Mouse (Mus musculus) lung, embryonic 16.5 days (tissue): Measurements from ENCODE around the gene Srp9. TPM values are rescaled to one million over a fixed set of nuclear protein-coding genes. Genes with fewer than 3 reads are reported as not detected.
A peak's percentile ranks its signal among the peaks of the same experiment; 100 is the strongest.
"Not testable (repeated sequence)": the region's sequence is repeated elsewhere in the genome, so short reads cannot be mapped to it uniquely, and the experiment has no call there.

Source experiments
- ATAC-seq: fragments of 200-750 bp; cut with Nextera tagmentation; 2 replicates; pipeline ENCODE4 v1.8.0; 2017; ENCODE audit warnings: low read depth, mild to moderate bottlenecking, moderate library complexity
- H3K27ac ChIP-seq: fragments of 300-500 bp; sonication (generic); 2 replicates; pipeline ENCODE4 v1.5.1; 2014; ENCODE audit warnings: mild to moderate bottlenecking, control low read depth, low read length
- H3K27me3 ChIP-seq: fragments of 300-500 bp; sonication (generic); 2 replicates; pipeline ENCODE4 v1.6.1; 2014; ENCODE audit warnings: low read depth, low read length, mixed read lengths; ENCODE audit not compliant: control insufficient read depth, insufficient read depth
- H3K36me3 ChIP-seq: fragments of 300-500 bp; sonication (generic); 2 replicates; pipeline ENCODE4 v1.6.1; 2014; ENCODE audit warnings: low read length; ENCODE audit not compliant: control insufficient read depth, insufficient read depth
- H3K4me1 ChIP-seq: fragments of 300-500 bp; sonication (generic); replicated peaks from 2 replicates; pipeline ENCODE4 v1.6.1; 2014; ENCODE audit warnings: low read length, mixed read lengths; ENCODE audit not compliant: control insufficient read depth, insufficient read depth
- H3K4me2 ChIP-seq: fragments of 300-500 bp; sonication (generic); 2 replicates; pipeline ENCODE4 v1.6.1; 2014; ENCODE audit warnings: low read depth, low read length, control low read depth
- H3K4me3 ChIP-seq: fragments of 300-500 bp; sonication (generic); 2 replicates; pipeline ENCODE4 v1.5.1; 2014; ENCODE audit warnings: mild to moderate bottlenecking, low read length, control low read depth
- H3K9ac ChIP-seq: fragments of 300-500 bp; sonication (generic); 2 replicates; pipeline ENCODE4 v1.6.1; 2014; ENCODE audit warnings: low read length, control low read depth
- H3K9me3 ChIP-seq: fragments of 300-500 bp; sonication (generic); 2 replicates; pipeline ENCODE4 v1.6.1; 2016; ENCODE audit warnings: low read length; ENCODE audit not compliant: control insufficient read depth
- WGBS: fragments of 180-500 bp; shearing (Covaris S2); extraction: QIAGEN DNeasy Blood & Tissue Kit; methylation state at CpG from one replicate; pipeline ENCODE4 v1.1.7; 2014; 5-methylcytosine and 5-hydroxymethylcytosine counted together
- polyA plus RNA-seq: library from polyadenylated mRNA; unstranded; fragments of >200 nt; fragmentation: Nextera tagmentation; extraction: Ambion mirVana; gene quantifications from 2 replicates; pipeline ENCODE4 v1.2.1, GENCODE M21; 2015

The Srp9 gene
- polyA plus RNA-seq, 1 experiment from 2014 or later, result 141 TPM

DNA sequence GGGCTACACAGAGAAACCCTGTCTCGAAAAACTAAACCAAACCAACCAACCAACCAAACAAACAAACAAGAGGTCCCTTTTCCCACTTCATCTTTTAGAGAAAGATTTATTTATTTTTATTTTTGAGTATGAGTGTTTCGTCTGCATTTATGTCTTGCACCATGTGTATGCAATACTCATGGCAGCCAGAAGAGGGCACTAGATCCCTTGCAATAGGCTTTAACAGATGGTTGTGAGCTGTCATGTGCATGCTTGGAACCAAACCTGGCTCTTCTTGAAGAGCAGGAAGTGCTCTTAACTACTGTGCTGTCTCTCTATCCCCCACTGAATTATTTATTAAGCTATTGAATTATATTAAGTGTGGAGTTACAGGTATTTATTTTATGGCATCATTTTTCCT lies 25.4 kb downstream of the Srp9 start:
- Histone ChIP-seq H3K4me2 (no peak overlapping the region), H3K4me1 (no peaks in the 10 kb centered on the region), H3K4me3 (no peak overlapping the region), H3K9me3 (no peaks in the 10 kb centered on the region), H3K27me3 (no peaks in the 10 kb centered on the region), H3K9ac (no peak overlapping the region), H3K36me3 (no peaks in the 10 kb centered on the region), H3K27ac (no peak overlapping the region)
- 78% methylated on average over 2 of the region's 2 CpGs for WGBS
- no peak for ATAC-seq

DNA sequence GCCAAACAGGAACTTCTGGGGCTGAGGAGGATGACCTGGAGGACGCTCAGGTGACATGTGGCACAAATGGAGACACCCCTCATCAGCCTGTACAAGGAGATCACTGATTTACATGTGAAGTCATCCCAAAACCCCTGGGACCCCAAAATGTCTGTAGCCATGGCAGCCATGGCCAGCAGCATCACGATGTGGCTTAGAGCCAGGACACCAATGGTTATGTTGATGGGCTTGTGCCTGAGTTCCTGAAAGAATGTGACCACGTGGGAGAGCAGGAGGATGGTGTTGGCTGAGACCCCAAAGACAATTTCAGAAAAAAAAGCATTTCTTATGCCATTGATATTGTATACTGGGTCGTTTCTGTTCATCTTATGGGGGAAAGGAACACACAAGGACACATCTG lies 33.2 kb downstream of the Srp9 start:
- no peaks in the 10 kb centered on the region for H3K36me3 ChIP-seq
- no peaks in the 10 kb centered on the region for H3K9me3 ChIP-seq
- 56% methylated on average over 4 of the region's 4 CpGs for WGBS
- no peak for ATAC-seq
- no peak overlapping the region for H3K4me2 ChIP-seq
- no peak overlapping the region for H3K9ac ChIP-seq
- H3K4me3 ChIP-seq, result no peak overlapping the region
- H3K27me3 ChIP-seq, result no peaks in the 10 kb centered on the region
- H3K27ac ChIP-seq, result no peak overlapping the region
- H3K4me1 ChIP-seq, result no peaks in the 10 kb centered on the region; the same call in 1 of the 2 replicates

DNA sequence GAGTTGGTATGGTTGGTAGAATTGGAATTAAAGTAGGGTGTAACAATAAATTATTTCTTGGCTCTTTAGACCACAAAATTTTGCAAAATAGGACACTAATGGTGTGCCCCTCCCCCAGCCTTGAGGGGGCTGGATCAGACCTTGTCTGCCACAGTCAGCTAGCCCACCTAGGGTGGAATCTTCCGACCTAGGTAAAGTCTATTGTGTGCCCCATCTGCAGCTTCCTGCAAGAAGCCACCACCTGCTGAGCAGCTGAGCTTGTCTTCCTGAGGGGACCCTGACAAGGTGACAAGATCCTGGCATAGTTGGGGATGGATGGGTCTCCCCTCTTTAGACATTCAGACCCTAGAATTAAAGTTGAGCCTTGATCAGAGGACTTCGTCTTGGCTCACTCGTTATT lies 35.0 kb downstream of the Srp9 start:
- Histone ChIP-seq H3K27ac (no peak overlapping the region), H3K4me2 (no peak overlapping the region), H3K27me3 (no peaks in the 10 kb centered on the region), H3K4me1 (peaks cover 2% of the 10 kb centered on the region; the same call in 1 of the 2 replicates), H3K9ac (no peak overlapping the region), H3K36me3 (no peaks in the 10 kb centered on the region), H3K4me3 (no peak overlapping the region), H3K9me3 (no peaks in the 10 kb centered on the region)
- no peak for ATAC-seq
- 73% methylated on average over 3 of the region's 3 CpGs for WGBS

DNA sequence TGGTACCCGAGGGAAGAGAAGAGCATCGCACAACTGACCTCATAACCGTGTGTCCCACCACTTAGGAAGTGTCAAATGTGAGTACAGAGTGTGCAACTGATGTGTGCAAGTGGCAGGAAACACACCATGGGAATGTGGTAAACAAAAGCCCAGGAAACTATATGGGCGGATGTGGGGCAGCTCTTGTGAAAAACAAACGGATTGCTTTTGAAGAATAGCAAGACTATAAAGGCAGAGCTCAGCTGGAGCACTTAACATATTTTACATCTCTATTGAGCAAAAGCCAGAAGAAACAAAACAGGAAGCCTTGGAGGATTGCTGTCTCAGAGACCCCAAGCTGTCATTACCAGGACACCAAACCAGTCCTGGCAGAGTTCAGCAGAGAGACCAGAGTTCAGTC lies 38.4 kb downstream of the Srp9 start:
- H3K4me3 ChIP-seq, result no peak overlapping the region
- no peaks in the 10 kb centered on the region for H3K27me3 ChIP-seq
- H3K36me3 ChIP-seq, result no peaks in the 10 kb centered on the region
- peaks cover 2% of the 10 kb centered on the region; the same call in 1 of the 2 replicates for H3K4me1 ChIP-seq
- H3K9me3 ChIP-seq, result no peaks in the 10 kb centered on the region
- H3K4me2 ChIP-seq, result no peak overlapping the region
- H3K9ac ChIP-seq, result no peak overlapping the region; the same call in 1 of the 2 replicates
- H3K27ac ChIP-seq, result no peak overlapping the region
- 26% methylated on average over 5 of the region's 5 CpGs for WGBS
- ATAC-seq, result peak; percentile 36; the same call in 1 of the 2 replicates

DNA sequence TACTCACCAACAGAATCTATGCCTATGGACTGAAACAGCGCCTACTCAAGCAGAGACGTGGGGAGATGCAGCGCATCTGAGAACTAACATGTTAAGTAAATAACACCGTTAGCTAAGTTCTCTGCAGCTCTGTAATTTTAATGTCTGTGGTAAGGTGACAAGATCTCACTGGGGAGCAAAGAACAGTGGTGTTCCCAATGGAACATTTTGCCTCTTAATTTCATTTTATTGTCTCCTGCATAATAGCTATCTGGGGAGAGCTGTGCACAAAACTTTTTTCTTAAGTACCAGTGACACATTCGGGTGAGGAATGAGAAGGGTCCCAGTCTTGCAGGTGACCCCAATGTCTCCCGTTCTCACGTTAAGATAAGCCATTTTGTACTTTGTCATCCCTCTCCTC lies 39.8 kb downstream of the Srp9 start, which contains the start of gene Vmn1r1:
Gene Vmn1r1, minus strand, starts transcription at position 101 of the 400 bp plus-strand sequence.
- Histone ChIP-seq H3K4me3 (no peak within 1 kb of the TSS), H3K9me3 (no peaks in the 10 kb centered on the region), H3K9ac (no peak within 1 kb of the TSS), H3K27ac (no peak within 1 kb of the TSS), H3K36me3 (no peaks in the 10 kb centered on the region), H3K27me3 (no peaks in the 10 kb centered on the region), H3K4me1 (peaks cover 2% of the 10 kb centered on the region; the same call in 1 of the 2 replicates), H3K4me2 (no peak within 1 kb of the TSS)
- WGBS, result 70% methylated on average over 7 of the region's 7 CpGs
- ATAC-seq, result no peak

DNA sequence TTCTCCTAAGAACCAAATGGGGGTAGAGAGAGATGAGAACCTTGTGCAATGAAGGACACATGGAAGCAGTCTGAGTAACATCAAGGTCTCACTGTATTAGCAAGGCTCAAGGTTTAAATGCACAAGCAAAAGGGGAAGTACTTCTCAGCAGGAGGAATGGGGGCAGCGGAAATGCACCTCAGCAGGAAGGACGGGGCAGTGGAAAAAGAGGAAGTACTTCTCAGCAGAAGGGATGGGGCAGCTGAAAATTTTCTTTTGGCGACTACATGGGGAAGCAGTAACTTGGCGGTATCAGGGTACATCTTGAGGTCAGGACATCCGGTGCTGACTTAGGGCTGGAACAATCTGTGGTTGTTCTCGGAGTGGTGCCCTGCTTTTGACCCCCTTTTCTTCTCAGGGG lies 45.7 kb downstream of the Srp9 start:
- H3K9ac ChIP-seq, H3K27me3 ChIP-seq, H3K27ac ChIP-seq, H3K4me2 ChIP-seq, ATAC-seq, H3K36me3 ChIP-seq, H3K4me3 ChIP-seq, H3K4me1 ChIP-seq, H3K9me3 ChIP-seq: not testable (repeated sequence)
- WGBS, result 81% methylated on average over 6 of the region's 6 CpGs

DNA sequence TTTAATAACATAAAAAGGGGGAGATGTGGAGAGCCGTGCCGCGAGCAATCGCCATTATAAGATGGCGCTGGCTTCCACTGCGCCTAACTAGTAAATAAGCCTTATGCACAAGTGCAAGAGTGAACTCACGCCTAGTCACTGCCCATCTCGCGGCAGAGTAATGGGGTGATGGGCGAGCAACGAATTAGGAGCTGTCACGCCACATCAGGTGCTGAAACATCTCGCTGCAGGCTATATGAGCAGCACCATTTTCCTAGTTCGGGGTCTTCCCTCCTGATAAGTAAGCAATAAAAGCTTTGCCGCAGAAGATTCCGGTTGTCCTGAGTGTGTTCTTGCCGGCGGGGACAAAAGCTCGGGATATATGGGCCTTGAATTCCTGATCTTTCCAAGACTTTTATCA lies 52.4 kb downstream of the Srp9 start:
- not testable (repeated sequence) for ATAC-seq, H3K27ac ChIP-seq, H3K4me2 ChIP-seq, H3K27me3 ChIP-seq, H3K36me3 ChIP-seq, H3K4me3 ChIP-seq, H3K4me1 ChIP-seq, H3K9ac ChIP-seq, H3K9me3 ChIP-seq
- 90% methylated on average over 19 of the region's 19 CpGs for WGBS

DNA sequence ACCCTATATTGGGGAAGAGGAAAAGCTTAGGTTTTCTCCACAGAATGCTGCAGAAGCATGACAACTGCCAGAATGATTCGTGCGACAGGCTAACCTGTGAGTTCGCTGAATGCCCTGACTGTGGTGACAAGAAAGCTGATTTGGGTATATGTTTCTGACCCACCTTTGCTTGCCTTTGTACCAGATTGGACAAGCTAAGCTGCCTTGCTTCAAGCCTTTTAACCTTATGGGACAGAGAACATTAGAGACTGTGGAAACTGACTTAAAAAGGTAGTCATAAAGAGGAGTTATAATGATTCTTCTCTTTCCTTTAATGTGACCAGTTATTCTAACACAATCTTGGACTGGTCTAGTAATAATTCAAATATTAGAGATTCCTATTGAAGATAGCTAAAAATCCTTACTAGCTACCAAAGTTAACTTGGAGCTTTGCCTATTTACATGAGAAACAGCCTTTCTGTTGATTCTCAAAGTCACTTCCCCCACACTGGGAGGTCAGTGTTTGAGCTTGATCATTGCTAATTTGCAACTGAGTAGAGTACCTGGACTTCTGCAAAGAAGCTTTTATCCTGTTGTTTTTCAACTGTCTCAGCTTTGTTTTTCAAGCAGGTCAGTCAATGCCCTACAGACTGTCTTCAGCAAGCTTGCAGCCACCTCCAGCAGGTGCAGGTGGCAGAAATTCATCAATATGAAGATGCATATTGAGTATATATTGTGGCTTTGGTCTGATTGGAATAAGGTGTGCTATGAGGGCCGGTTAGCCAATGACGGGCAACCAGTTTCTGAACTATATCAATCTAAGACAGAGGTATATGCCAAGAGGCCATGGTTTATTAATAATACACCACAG lies 57.1 kb downstream of the Srp9 start:
- no peak overlapping the region for H3K4me3 ChIP-seq
- no peaks in the 10 kb centered on the region for H3K36me3 ChIP-seq
- H3K9me3 ChIP-seq, result no peaks in the 10 kb centered on the region
- no peak overlapping the region for H3K4me2 ChIP-seq
- no peak overlapping the region for H3K9ac ChIP-seq
- no peaks in the 10 kb centered on the region for H3K27me3 ChIP-seq
- no peak for ATAC-seq
- no peaks in the 10 kb centered on the region for H3K4me1 ChIP-seq
- 73% methylated on average over 5 of the region's 5 CpGs for WGBS
- H3K27ac ChIP-seq, result no peak overlapping the region
